9 mouse cellular contexts compared by ENCODE assay signal in genomic region chr2:152544691-152545090, GRCm38 (mm10). TPM values are rescaled to one million over a fixed set of nuclear protein-coding genes. Genes with fewer than 3 reads are reported as not detected.
A peak's percentile ranks its signal among the peaks of the same experiment; 100 is the strongest.
DNase-seq lines count a peak whose midpoint lies in the region; ATAC-seq and TF ChIP-seq lines count a peak whose summit lies in the region.
"Had no signal": no experiment of that assay in that cellular context is flagged by ENCODE, and none has a peak within 500 bp of the region (broad histone marks: within the 10 kb centered on the region; RNA-seq: fewer than 3 reads in every experiment).

No protein-coding gene starts in this region.

- DNase-seq in thymus, postnatal 14 days, result peak; percentile 7
- DNase-seq in thymus, adult 2 months, result no peak
- peak; percentile 85 for DNase-seq in brain, embryonic 14.5 days (ENCODE audit: low read depth)
- peak; percentile 84 for DNase-seq in forebrain, embryonic 14.5 days (ENCODE audit: low spot score)
- DNase-seq in left cerebral cortex, postnatal 4 days, result peak; percentile 64
- DNase-seq in retina, embryonic 14.5 days (ENCODE audit: low spot score), result peak; percentile 70

- 13% methylated on average over 4 of the region's 4 CpGs for WGBS in thymus, adult 2 months
- 25% methylated on average over 4 of the region's 4 CpGs for WGBS in forebrain, embryonic 14.5 days
- 14% methylated on average over 4 of the region's 4 CpGs for WGBS in kidney, embryonic 14.5 days

- H3K9ac ChIP-seq in forebrain, embryonic 14.5 days (ENCODE audit: low read length), result no peak overlapping the region
- H3K9ac ChIP-seq in kidney, embryonic 14.5 days (ENCODE audit: low read depth, low read length), result no peak overlapping the region

- no peak for TF ChIP-seq CTCF in thymus, adult 2 months (IDR thresholded peaks at IDR 0.05; ENCODE audit: borderline replicate concordance, control insufficient read depth, extremely low read depth, insufficient read depth, low read length, poor library complexity)
- peak; percentile 61; the same call in 1 of the 2 replicates for TF ChIP-seq CTCF in brain, embryonic 14.5 days (IDR thresholded peaks at IDR 0.05; ENCODE audit: borderline replicate concordance, extremely low read depth, insufficient read depth, insufficient read length)

- H3K4me2 ChIP-seq in forebrain, embryonic 14.5 days (ENCODE audit: low read length), result no peak overlapping the region
- H3K4me2 ChIP-seq in kidney, embryonic 14.5 days (replicated peaks; ENCODE audit: low read depth, low read length), result no peak overlapping the region

- no peak overlapping the region for H3K4me3 ChIP-seq in thymus, adult 2 months (ENCODE audit: control insufficient read depth, insufficient read depth, low read length)
- no peak overlapping the region for H3K4me3 ChIP-seq in forebrain, embryonic 14.5 days (ENCODE audit: low read depth, low read length)
- no peak overlapping the region for H3K4me3 ChIP-seq in kidney, embryonic 14.5 days (ENCODE audit: low read length)
- H3K4me3 ChIP-seq: erythroblast, embryonic 14.5 days had no signal

- intact Hi-C loops in left cerebral cortex, postnatal 4 days (cut with DNase I), result loop anchor here (2.0 kb wide), 1 partner anchor 76 kb away; no protein-coding TSS in a partner anchor

- TF ChIP-seq POLR2A in thymus, adult 2 months (IDR thresholded peaks at IDR 0.05; ENCODE audit: control insufficient read depth, extremely low read depth, insufficient read depth, low read length, poor library complexity), result no peak
- TF ChIP-seq POLR2A in brain, embryonic 14.5 days (IDR thresholded peaks at IDR 0.05; ENCODE audit: borderline replicate concordance, extremely low read depth, insufficient read depth, insufficient read length, poor library complexity, severe bottlenecking), result no peak

- H3K9me3 ChIP-seq in forebrain, embryonic 14.5 days (replicated peaks; ENCODE audit: control insufficient read depth, low read length), result no peaks in the 10 kb centered on the region
- peaks cover 5% of the 10 kb centered on the region; the same call in 1 of the 2 replicates for H3K9me3 ChIP-seq in kidney, embryonic 14.5 days (ENCODE audit: control insufficient read depth, low read length)

- H3K27me3 ChIP-seq in thymus, adult 2 months (ENCODE audit: control insufficient read depth, insufficient read depth, low read length), result no peaks in the 10 kb centered on the region
- H3K27me3 ChIP-seq in forebrain, embryonic 14.5 days (replicated peaks; ENCODE audit: control insufficient read depth, insufficient read depth, low read length), result no peaks in the 10 kb centered on the region
- no peaks in the 10 kb centered on the region for H3K27me3 ChIP-seq in kidney, embryonic 14.5 days (ENCODE audit: control insufficient read depth, insufficient read depth, low read length)

- peak; percentile 66 for ATAC-seq in forebrain, embryonic 14.5 days
- ATAC-seq in kidney, embryonic 14.5 days (ENCODE audit: low FRiP score, low TSS enrichment), result peak; percentile 65
- ATAC-seq in monocyte, adult 5-6 weeks (replicated peaks; ENCODE audit: insufficient number of reproducible peaks, low FRiP score, low TSS enrichment, poor library complexity, severe bottlenecking), result no peak

- H3K36me3 ChIP-seq in thymus, adult 2 months (ENCODE audit: control insufficient read depth, insufficient read depth, low read length), result no peaks in the 10 kb centered on the region
- H3K36me3 ChIP-seq in forebrain, embryonic 14.5 days (ENCODE audit: control insufficient read depth, insufficient read depth, low read length), result no peaks in the 10 kb centered on the region
- no peaks in the 10 kb centered on the region for H3K36me3 ChIP-seq in kidney, embryonic 14.5 days (ENCODE audit: control insufficient read depth, insufficient read depth, low read length)

- no peaks in the 10 kb centered on the region for H3K4me1 ChIP-seq in thymus, adult 2 months (replicated peaks; ENCODE audit: control insufficient read depth, insufficient read depth, low read length)
- H3K4me1 ChIP-seq in forebrain, embryonic 14.5 days (ENCODE audit: control insufficient read depth, insufficient read depth, low read length), result no peaks in the 10 kb centered on the region
- H3K4me1 ChIP-seq in kidney, embryonic 14.5 days (ENCODE audit: control insufficient read depth, insufficient read depth, low read length), result peaks cover 9% of the 10 kb centered on the region; the same call in 1 of the 2 replicates

- H3K27ac ChIP-seq in thymus, adult 2 months (ENCODE audit: control insufficient read depth, insufficient read depth, low read length), result no peak overlapping the region
- H3K27ac ChIP-seq in forebrain, embryonic 14.5 days (ENCODE audit: low read depth, low read length), result no peak overlapping the region
- no peak overlapping the region; the same call in 1 of the 2 replicates for H3K27ac ChIP-seq in kidney, embryonic 14.5 days (ENCODE audit: low read depth, low read length)

RNA-seq across cellular contexts. Expression of gene Defb29, which starts 4.8 kb away (rescaled TPM):
- polyA plus RNA-seq in thymus, adult 2 months (2012; rRNA removed), result not detected in 2 replicates
- not detected in 2 replicates for polyA plus RNA-seq in brain, embryonic 14.5 days (2012; rRNA removed)
- not detected in 2 replicates for polyA plus RNA-seq in forebrain, embryonic 14.5 days (2014; fragmentation: Nextera tagmentation; extraction: Ambion mirVana)
- polyA plus RNA-seq in kidney, embryonic 14.5 days (2014; fragmentation: Nextera tagmentation; extraction: Ambion mirVana), result 0.66 TPM in 1 of 2 replicates, not detected in the other
- not detected for total RNA-seq in left cerebral cortex, postnatal 4 days (2021)
- total RNA-seq in monocyte, adult 5-6 weeks (2017), result not detected in 3 replicates
- polyA plus RNA-seq: erythroblast, embryonic 14.5 days had no signal

RNA-seq across cellular contexts. Expression of gene Gm17416, which starts 24.4 kb away (rescaled TPM):
- not detected in 2 replicates for polyA plus RNA-seq in thymus, adult 2 months (2012; rRNA removed)
- polyA plus RNA-seq in brain, embryonic 14.5 days (2012; rRNA removed), result not detected in 2 replicates
- not detected in 2 replicates for polyA plus RNA-seq in forebrain, embryonic 14.5 days (2014; fragmentation: Nextera tagmentation; extraction: Ambion mirVana)
- not detected in 2 replicates for polyA plus RNA-seq in kidney, embryonic 14.5 days (2014; fragmentation: Nextera tagmentation; extraction: Ambion mirVana)
- not detected for total RNA-seq in left cerebral cortex, postnatal 4 days (2021)
- not detected in 3 replicates for total RNA-seq in monocyte, adult 5-6 weeks (2017)
- polyA plus RNA-seq: erythroblast, embryonic 14.5 days had no signal

RNA-seq across cellular contexts. Expression of gene Defb28, which starts 26.6 kb away (rescaled TPM):
- polyA plus RNA-seq in thymus, adult 2 months (2012; rRNA removed), result not detected in 2 replicates
- not detected in 2 replicates for polyA plus RNA-seq in brain, embryonic 14.5 days (2012; rRNA removed)
- not detected in 2 replicates for polyA plus RNA-seq in forebrain, embryonic 14.5 days (2014; fragmentation: Nextera tagmentation; extraction: Ambion mirVana)
- 0.80 TPM in 1 of 2 replicates, not detected in the other for polyA plus RNA-seq in kidney, embryonic 14.5 days (2014; fragmentation: Nextera tagmentation; extraction: Ambion mirVana)
- total RNA-seq in left cerebral cortex, postnatal 4 days (2021), result not detected
- not detected in 3 replicates for total RNA-seq in monocyte, adult 5-6 weeks (2017)
- polyA plus RNA-seq: erythroblast, embryonic 14.5 days had no signal

RNA-seq across cellular contexts. Expression of gene Defb21, which starts 27.9 kb away (rescaled TPM):
- polyA plus RNA-seq in thymus, adult 2 months (2012; rRNA removed), result not detected in 2 replicates
- not detected in 2 replicates for polyA plus RNA-seq in brain, embryonic 14.5 days (2012; rRNA removed)
- not detected in 2 replicates for polyA plus RNA-seq in forebrain, embryonic 14.5 days (2014; fragmentation: Nextera tagmentation; extraction: Ambion mirVana)
- polyA plus RNA-seq in kidney, embryonic 14.5 days (2014; fragmentation: Nextera tagmentation; extraction: Ambion mirVana), result not detected in 2 replicates
- total RNA-seq in left cerebral cortex, postnatal 4 days (2021), result not detected
- total RNA-seq in monocyte, adult 5-6 weeks (2017), result not detected in 3 replicates
- polyA plus RNA-seq: erythroblast, embryonic 14.5 days had no signal

RNA-seq across cellular contexts. Expression of gene Defb26, which starts 33.2 kb away (rescaled TPM):
- not detected in 2 replicates for polyA plus RNA-seq in thymus, adult 2 months (2012; rRNA removed)
- polyA plus RNA-seq in brain, embryonic 14.5 days (2012; rRNA removed), result not detected in 2 replicates
- not detected in 2 replicates for polyA plus RNA-seq in forebrain, embryonic 14.5 days (2014; fragmentation: Nextera tagmentation; extraction: Ambion mirVana)
- polyA plus RNA-seq in kidney, embryonic 14.5 days (2014; fragmentation: Nextera tagmentation; extraction: Ambion mirVana), result not detected in 2 replicates
- not detected for total RNA-seq in left cerebral cortex, postnatal 4 days (2021)
- not detected in 3 replicates for total RNA-seq in monocyte, adult 5-6 weeks (2017)
- polyA plus RNA-seq: erythroblast, embryonic 14.5 days had no signal
